Comparison of ENCODE assay signal across 23 mouse cellular contexts in the genomic region with DNA sequence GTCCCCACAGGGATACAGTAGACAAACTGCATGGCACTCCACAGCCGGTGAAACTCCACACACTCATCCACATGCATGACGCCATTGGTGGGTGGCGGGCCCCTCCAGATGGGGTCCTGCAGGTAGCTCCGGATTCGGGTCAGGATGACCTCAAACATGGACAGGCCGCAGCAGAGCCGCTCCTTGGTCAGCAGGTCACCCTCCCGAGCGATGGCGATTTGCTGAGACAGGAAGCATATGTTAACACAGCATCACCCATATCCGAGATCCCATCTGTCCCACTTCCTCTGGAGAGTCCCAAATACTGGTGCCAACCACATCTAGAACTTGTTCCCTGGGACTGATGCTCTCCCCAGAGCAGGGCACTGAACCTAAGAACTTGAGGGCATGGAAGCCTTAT. TPM values are rescaled to one million over a fixed set of nuclear protein-coding genes. Genes with fewer than 3 reads are reported as not detected.
DNase-seq lines count a peak whose midpoint lies in the region; ATAC-seq lines count a peak whose summit lies in the region.
"Had no signal": no experiment of that assay in that cellular context is flagged by ENCODE, and none has a peak within 500 bp of the region (broad histone marks: within the 10 kb centered on the region; RNA-seq: fewer than 3 reads in every experiment).

No protein-coding gene starts in this region.

- no peak for ATAC-seq in heart, embryonic 12.5 days (ENCODE audit: insufficient number of reproducible peaks, low FRiP score)
- ATAC-seq: liver, embryonic 12.5 days had no signal

- no peak overlapping the region for H3K9ac ChIP-seq in heart, embryonic 12.5 days
- H3K9ac ChIP-seq: forebrain, embryonic 12.5 days; limb, embryonic 12.5 days; liver, embryonic 12.5 days; lung, embryonic 14.5 days; midbrain, embryonic 12.5 days; neural tube, embryonic 12.5 days had no signal

- H3K36me3 ChIP-seq in heart, embryonic 12.5 days: peaks cover 3% of the 10 kb centered on the region
- H3K36me3 ChIP-seq in embryonic facial prominence, embryonic 10.5 days (replicated peaks): peaks cover 28% of the 10 kb centered on the region

- peak overlapping the region; percentile 91 for H3K27ac ChIP-seq in heart, embryonic 12.5 days (ENCODE audit: poor library complexity, severe bottlenecking)
- peak overlapping the region; percentile 27; the same call in 1 of the 2 replicates for H3K27ac ChIP-seq in embryonic facial prominence, embryonic 10.5 days (replicated peaks)
- H3K27ac ChIP-seq: forebrain, embryonic 12.5 days; limb, embryonic 12.5 days; liver, embryonic 12.5 days; macrophage; midbrain, embryonic 12.5 days; neural tube, embryonic 12.5 days had no signal

- intact Hi-C loops in heart, postnatal 10 days (cut with DNase I): no loop called here

- H3K4me3 ChIP-seq in heart, embryonic 12.5 days: no peak overlapping the region
- no peak overlapping the region for H3K4me3 ChIP-seq in embryonic facial prominence, embryonic 10.5 days
- H3K4me3 ChIP-seq: forebrain, embryonic 12.5 days; limb, embryonic 12.5 days; liver, embryonic 12.5 days; midbrain, embryonic 12.5 days; neural tube, embryonic 12.5 days had no signal

- no peak for DNase-seq in heart, postnatal 10 days
- peak; percentile 11 for DNase-seq in lung, postnatal 36 days
- DNase-seq in lung, postnatal 10 days: no peak
- peak; percentile 37 for DNase-seq in cerebellum, adult 8-10 months
- no peak for DNase-seq in embryonic facial prominence, embryonic 10.5 days (ENCODE audit: low spot score)
- no peak for DNase-seq in left cerebral cortex, adult 9 months (ENCODE audit: low spot score in 2 of 2)
- no peak for DNase-seq in ovary, postnatal 36 days (ENCODE audit: low spot score)
- DNase-seq: embryo, embryonic 11 days; gastrocnemius, postnatal 14 days; heart, postnatal 4 days; kidney, adult 9 months; lung, embryonic 14.5 days; right cerebral cortex, adult 18-20 months had no signal

- no peak overlapping the region for H3K4me2 ChIP-seq in heart, embryonic 12.5 days
- H3K4me2 ChIP-seq: forebrain, embryonic 12.5 days; limb, embryonic 12.5 days; liver, embryonic 12.5 days; lung, embryonic 14.5 days; midbrain, embryonic 12.5 days; neural tube, embryonic 12.5 days had no signal

- no peaks in the 10 kb centered on the region for H3K9me3 ChIP-seq in heart, embryonic 12.5 days (replicated peaks)
- H3K9me3 ChIP-seq in embryonic facial prominence, embryonic 10.5 days: no peaks in the 10 kb centered on the region
- H3K9me3 ChIP-seq: forebrain, embryonic 12.5 days; limb, embryonic 12.5 days; liver, embryonic 12.5 days; midbrain, embryonic 12.5 days; neural tube, embryonic 12.5 days had no signal

- WGBS in heart, embryonic 12.5 days: 80% methylated on average over 11 of the region's 11 CpGs
- 89% methylated on average over 11 of the region's 11 CpGs for WGBS in embryonic facial prominence, embryonic 10.5 days

- H3K27me3 ChIP-seq in heart, embryonic 12.5 days (replicated peaks): no peaks in the 10 kb centered on the region
- no peaks in the 10 kb centered on the region for H3K27me3 ChIP-seq in embryonic facial prominence, embryonic 10.5 days (replicated peaks; ENCODE audit: low read depth, poor library complexity, severe bottlenecking)
- H3K27me3 ChIP-seq: forebrain, embryonic 12.5 days; limb, embryonic 12.5 days; liver, embryonic 12.5 days; midbrain, embryonic 12.5 days; neural tube, embryonic 12.5 days had no signal

- H3K4me1 ChIP-seq in heart, embryonic 12.5 days (replicated peaks): peaks cover 61% of the 10 kb centered on the region
- H3K4me1 ChIP-seq in embryonic facial prominence, embryonic 10.5 days: peaks cover 32% of the 10 kb centered on the region
- H3K4me1 ChIP-seq: forebrain, embryonic 12.5 days; midbrain, embryonic 12.5 days; neural tube, embryonic 12.5 days had no signal

RNA-seq across cellular contexts. Expression of gene Nipal4, which starts 34.4 kb away (rescaled TPM):
- 21.7 and 22.9 TPM in 2 replicates for polyA plus RNA-seq in heart, embryonic 12.5 days (2016; fragmentation: Nextera tagmentation; extraction: Ambion mirVana)
- total RNA-seq in heart, postnatal 10 days (2021): under 1 TPM; 0.55 to 0.89 TPM
- 0.29 and 0.71 TPM in 2 replicates for polyA plus RNA-seq in embryonic facial prominence, embryonic 10.5 days (2016; fragmentation: Nextera tagmentation; extraction: Ambion mirVana)
- total RNA-seq: adrenal gland, adult 18-20 months had no signal
- polyA plus RNA-seq: macrophage had no signal

RNA-seq across cellular contexts. Expression of gene Fndc9, which starts 34.7 kb away (rescaled TPM):
- 0.09 and 0.10 TPM in 2 replicates for polyA plus RNA-seq in heart, embryonic 12.5 days (2016; fragmentation: Nextera tagmentation; extraction: Ambion mirVana)
- total RNA-seq in heart, postnatal 10 days (2021): not detected
- polyA plus RNA-seq in embryonic facial prominence, embryonic 10.5 days (2016; fragmentation: Nextera tagmentation; extraction: Ambion mirVana): 0.26 and 0.29 TPM in 2 replicates
- total RNA-seq: adrenal gland, adult 18-20 months; adrenal gland, postnatal 4 days; gastrocnemius, postnatal 14 days; heart, postnatal 4 days had no signal
- polyA plus RNA-seq: large intestine, adult 2 months; liver, embryonic 12.5 days; lung, embryonic 14.5 days; macrophage had no signal

Comparison
In these comparisons a context has a peak if more than half of its experiments do, and no peak if none do; other contexts are left out.
1. DNase-seq: peak in lung, postnatal 36 days (single experiment) and cerebellum, adult 8-10 months (single experiment); none in heart, postnatal 10 days (0 of 2), lung, postnatal 10 days (single experiment), embryonic facial prominence, embryonic 10.5 days (single experiment), left cerebral cortex, adult 9 months (0 of 2) and ovary, postnatal 36 days (single experiment).
2. RNA of gene Nipal4, which starts 34.4 kb away (polyA plus RNA-seq): 21.7 to 22.9 TPM in heart, embryonic 12.5 days; 0.29 to 0.71 TPM in embryonic facial prominence, embryonic 10.5 days; every median in the first group is over 10 times any median in the second.